Mouse (Mus musculus) kidney, embryonic 14.5 days (tissue): ENCODE measurements around the gene Hoxa3. TPM values are rescaled to one million over a fixed set of nuclear protein-coding genes. Genes with fewer than 3 reads are reported as not detected.
A peak's percentile ranks its signal among the peaks of the same experiment; 100 is the strongest.

ENCODE experiments used
- ATAC-seq: fragments of 200-750 bp; cut with Nextera tagmentation; 2 replicates; pipeline ENCODE4 v1.8.0; 2017; ENCODE audit warnings: moderate number of reproducible peaks, mild to moderate bottlenecking, moderate TSS enrichment, moderate library complexity; ENCODE audit not compliant: low FRiP score, low TSS enrichment
- H3K27ac ChIP-seq: fragments of 300-500 bp; sonication (generic); 2 replicates; pipeline ENCODE4 v1.5.1; 2014; ENCODE audit warnings: low read depth, mild to moderate bottlenecking, low read length, moderate library complexity, mixed read lengths
- H3K27me3 ChIP-seq: fragments of 300-500 bp; sonication (generic); 2 replicates; pipeline ENCODE4 v1.6.1; 2014; ENCODE audit warnings: mild to moderate bottlenecking, low read length; ENCODE audit not compliant: control insufficient read depth, insufficient read depth
- H3K36me3 ChIP-seq: fragments of 300-500 bp; sonication (generic); 2 replicates; pipeline ENCODE4 v1.6.1; 2014; ENCODE audit warnings: low read length, mixed read lengths; ENCODE audit not compliant: control insufficient read depth, insufficient read depth
- H3K4me1 ChIP-seq: fragments of 300-500 bp; sonication (generic); 2 replicates; pipeline ENCODE4 v1.6.1; 2014; ENCODE audit warnings: low read length, mixed read lengths; ENCODE audit not compliant: control insufficient read depth, insufficient read depth
- H3K4me2 ChIP-seq: fragments of 300-500 bp; sonication (generic); replicated peaks from 2 replicates; pipeline ENCODE4 v1.6.1; 2014; ENCODE audit warnings: low read depth, mild to moderate bottlenecking, low read length
- H3K4me3 ChIP-seq: fragments of 300-500 bp; sonication (generic); 2 replicates; pipeline ENCODE4 v1.5.1; 2014; ENCODE audit warnings: mild to moderate bottlenecking, low read length
- H3K9ac ChIP-seq: fragments of 300-500 bp; sonication (generic); 2 replicates; pipeline ENCODE4 v1.6.1; 2014; ENCODE audit warnings: low read depth, mild to moderate bottlenecking, low read length, moderate library complexity
- H3K9me3 ChIP-seq: fragments of 300-500 bp; sonication (generic); 2 replicates; pipeline ENCODE4 v1.6.1; 2016; ENCODE audit warnings: low read length; ENCODE audit not compliant: control insufficient read depth
- WGBS: fragments of 180-500 bp; shearing (Covaris S2); extraction: QIAGEN DNeasy Blood & Tissue Kit; methylation state at CpG from one replicate; pipeline ENCODE4 v1.1.7; 2014; 5-methylcytosine and 5-hydroxymethylcytosine counted together
- polyA plus RNA-seq: library from polyadenylated mRNA; unstranded; fragments of >200 nt; fragmentation: Nextera tagmentation; extraction: Ambion mirVana; gene quantifications from 2 replicates; pipeline ENCODE4 v1.2.1, GENCODE M21; 2014

Gene Hoxa3
- polyA plus RNA-seq, 1 experiment from 2014 or later: 13.6 TPM

DNA sequence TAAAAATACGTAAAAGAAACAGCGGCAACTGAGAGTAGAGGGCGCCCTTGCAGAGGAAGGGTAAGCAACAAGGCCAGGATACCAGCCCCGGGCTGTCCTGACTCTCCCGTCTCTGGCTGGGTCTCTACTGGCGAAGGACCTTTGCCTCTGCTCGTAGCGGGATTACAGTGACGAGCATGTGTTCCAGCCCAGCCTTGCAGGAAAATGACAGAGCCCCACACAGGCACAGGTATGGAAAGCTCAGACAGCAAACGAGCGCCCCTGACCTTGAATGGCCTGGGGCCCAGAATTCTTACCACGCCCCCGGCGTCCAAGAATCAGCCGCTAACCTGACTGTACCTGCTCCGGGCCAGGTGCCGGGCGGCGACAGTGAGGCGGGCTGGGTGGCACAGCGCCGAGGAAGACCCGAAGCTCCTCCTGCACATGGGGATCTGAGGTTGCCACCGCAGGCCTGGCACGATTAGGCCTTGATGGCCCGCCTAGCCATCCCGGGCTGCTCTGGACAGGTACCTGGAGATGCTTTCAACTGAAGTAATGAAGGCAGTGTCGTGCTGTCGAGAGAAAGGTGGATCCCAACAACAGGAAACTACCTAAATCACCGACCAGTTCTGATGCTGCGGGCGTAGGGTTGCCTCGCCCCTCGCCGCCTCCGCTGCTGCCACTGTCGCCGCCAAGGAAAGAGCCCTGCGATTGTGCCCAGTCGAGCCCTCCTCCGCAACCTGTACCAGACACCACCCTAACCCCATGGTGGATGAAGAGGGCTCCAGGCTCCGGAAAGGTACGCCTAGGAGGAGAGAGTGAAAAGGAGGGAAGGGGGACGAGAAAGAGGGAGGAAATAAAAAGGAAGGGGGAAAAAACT lies 16.7 kb upstream of the Hoxa3 start:
- WGBS: 1% methylated on average over 42 of the region's 44 CpGs
- no peak for ATAC-seq
- no peaks in the 10 kb centered on the region for H3K9me3 ChIP-seq
- 0 out of 2 replicates have a peak, but pooled peaks cover 12% of the 10 kb centered on the region for H3K27me3 ChIP-seq
- H3K27ac ChIP-seq: peak overlapping the region; percentile 96
- peak overlapping the region; percentile 94 for H3K9ac ChIP-seq
- H3K4me1 ChIP-seq: peaks cover 9% of the 10 kb centered on the region; the same call in 1 of the 2 replicates
- peaks cover 9% of the 10 kb centered on the region; the same call in 1 of the 2 replicates for H3K36me3 ChIP-seq
- H3K4me3 ChIP-seq: peak overlapping the region; percentile 64
- peak overlapping the region; percentile 97 for H3K4me2 ChIP-seq

DNA sequence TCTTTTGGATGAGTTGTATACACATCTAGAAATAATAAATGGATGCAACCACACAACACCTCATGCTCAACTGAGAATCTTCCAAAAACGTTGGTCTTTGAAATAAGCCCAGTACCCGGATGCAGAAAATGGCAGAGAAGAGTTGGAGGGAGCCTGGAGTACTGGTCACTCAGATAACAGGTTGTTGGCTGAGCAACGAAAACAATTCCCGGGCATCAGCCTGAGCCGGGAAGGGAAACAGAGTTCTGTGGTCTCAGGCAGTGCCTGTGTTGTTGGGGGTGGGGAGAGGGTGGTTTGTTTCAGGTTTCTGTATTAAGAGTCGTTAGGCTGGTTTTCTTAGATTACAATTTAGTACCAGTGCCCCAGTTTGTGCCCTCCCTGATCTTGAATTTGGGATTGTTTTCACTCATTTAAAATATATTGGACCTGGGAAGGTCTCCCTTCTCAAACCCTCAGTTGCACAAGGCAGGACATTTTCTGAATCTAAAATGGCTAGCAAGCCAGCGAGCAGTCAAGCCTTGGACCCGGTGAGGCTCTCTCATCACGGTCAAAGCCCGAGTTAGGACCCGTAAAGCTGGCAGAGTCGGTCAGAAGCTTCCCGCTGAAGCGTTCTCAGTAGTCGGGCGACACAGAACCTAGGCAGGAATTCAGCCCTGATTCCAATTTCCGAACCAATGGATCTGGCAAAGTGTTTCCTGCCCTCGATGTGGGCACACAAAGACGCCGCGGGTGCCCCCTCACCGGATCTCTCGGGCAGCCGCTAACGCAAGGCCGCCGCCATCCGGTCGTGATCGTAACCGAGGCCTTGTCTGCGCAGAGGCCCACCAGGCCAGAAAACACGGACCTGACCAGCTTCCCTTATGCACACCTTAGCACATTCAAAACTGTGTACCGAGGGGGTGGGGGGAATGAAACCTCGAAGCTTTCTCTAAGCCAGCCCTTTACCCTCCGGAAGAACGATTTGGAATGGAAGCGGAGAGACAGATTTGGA lies 15.6 kb upstream of the Hoxa3 start:
- Histone ChIP-seq H3K36me3 (peaks cover 16% of the 10 kb centered on the region; the same call in 1 of the 2 replicates), H3K4me2 (peak overlapping the region; percentile 97), H3K4me1 (peaks cover 9% of the 10 kb centered on the region; the same call in 1 of the 2 replicates), H3K27me3 (0 out of 2 replicates have a peak, but pooled peaks cover 4% of the 10 kb centered on the region), H3K27ac (peak overlapping the region; percentile 96), H3K9me3 (no peaks in the 10 kb centered on the region), H3K4me3 (peak overlapping the region; percentile 64), H3K9ac (peak overlapping the region; percentile 94)
- ATAC-seq: no peak
- under 1% methylated on average over 38 of the region's 38 CpGs for WGBS

DNA sequence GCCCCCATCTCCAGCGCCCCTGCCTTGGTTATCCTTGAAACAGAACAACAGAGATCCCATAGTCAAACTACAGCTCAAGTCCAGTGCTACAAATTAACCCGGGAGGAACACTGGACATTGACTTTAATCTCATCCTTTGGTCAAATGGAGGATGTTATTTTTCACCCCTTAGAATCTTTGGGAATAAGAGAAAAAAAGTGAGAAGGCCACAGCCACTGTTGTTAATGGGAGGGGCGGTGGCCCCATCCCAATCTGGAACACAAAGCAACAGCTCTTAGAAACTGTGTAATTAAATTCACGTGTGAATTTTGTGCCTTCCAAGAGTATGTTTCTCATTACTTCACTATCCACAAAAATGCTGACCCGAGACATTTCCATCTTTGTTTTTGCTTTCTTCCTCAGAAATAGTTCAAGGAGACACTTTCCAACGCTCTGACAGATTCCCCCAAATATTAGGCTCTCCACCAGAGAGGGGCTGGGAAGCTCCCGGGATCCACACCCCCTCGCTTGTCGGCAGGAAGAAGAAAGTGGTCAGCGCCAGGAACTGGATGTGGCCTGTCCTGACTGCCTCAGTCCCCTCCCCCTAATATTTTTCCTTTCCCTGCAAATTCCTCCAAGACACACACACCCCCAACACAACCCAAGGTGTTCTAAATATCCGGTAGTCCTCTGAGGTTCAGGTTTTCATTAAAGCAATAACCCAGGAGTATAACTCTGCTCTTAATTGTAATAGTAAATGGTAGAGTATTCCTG lies 14.5 kb upstream of the Hoxa3 start:
- Histone ChIP-seq H3K4me3 (peak overlapping the region; percentile 64), H3K27ac (peak overlapping the region; percentile 90), H3K9me3 (no peaks in the 10 kb centered on the region), H3K9ac (peak overlapping the region; percentile 87), H3K27me3 (0 out of 2 replicates have a peak, but pooled peaks cover 3% of the 10 kb centered on the region), H3K4me2 (peak overlapping the region; percentile 97), H3K4me1 (peaks cover 9% of the 10 kb centered on the region; the same call in 1 of the 2 replicates), H3K36me3 (peaks cover 19% of the 10 kb centered on the region; the same call in 1 of the 2 replicates)
- 2% methylated on average over 11 of the region's 11 CpGs for WGBS
- no peak for ATAC-seq

DNA sequence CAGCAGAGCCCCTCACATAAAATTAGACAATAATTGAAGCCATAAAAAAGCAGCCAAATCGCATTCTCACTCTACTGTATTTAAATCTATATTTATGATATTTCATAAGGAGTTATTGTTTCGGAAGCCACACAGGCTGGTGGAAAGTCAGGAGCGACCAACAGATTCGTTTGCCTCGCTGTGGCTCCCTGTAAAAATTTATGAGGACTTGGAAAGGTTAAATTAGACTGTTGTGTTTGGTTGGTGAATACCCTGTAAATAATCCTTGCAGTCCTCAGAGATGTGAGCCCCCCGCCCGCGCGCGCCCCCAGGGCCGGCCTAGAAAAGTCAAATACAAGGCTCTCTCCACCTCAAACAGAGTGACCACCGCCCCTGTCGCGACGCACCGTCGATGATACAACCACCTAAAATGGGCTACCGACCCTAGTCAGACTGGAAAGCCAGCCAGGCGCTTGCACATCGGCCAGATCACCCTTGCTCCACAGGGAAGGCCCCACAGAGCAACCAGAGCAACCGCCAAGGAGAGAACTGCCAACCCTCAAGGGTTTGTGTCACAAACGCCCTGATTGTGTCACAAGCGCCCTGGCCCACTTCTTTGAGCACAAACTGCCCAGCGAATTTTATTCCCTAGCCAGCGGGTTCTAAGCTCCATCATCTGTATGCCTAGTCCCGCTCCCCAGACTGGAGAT lies 13.6 kb upstream of the Hoxa3 start:
- peak; percentile 33 for ATAC-seq
- peaks cover 13% of the 10 kb centered on the region; the same call in 1 of the 2 replicates for H3K4me1 ChIP-seq
- H3K27ac ChIP-seq: peak overlapping the region; percentile 90
- WGBS: under 1% methylated on average over 26 of the region's 26 CpGs
- H3K36me3 ChIP-seq: peaks cover 19% of the 10 kb centered on the region; the same call in 1 of the 2 replicates
- peak overlapping the region; percentile 87 for H3K9ac ChIP-seq
- peak overlapping the region; percentile 64 for H3K4me3 ChIP-seq
- H3K27me3 ChIP-seq: 0 out of 2 replicates have a peak, but pooled peaks cover 7% of the 10 kb centered on the region
- peak overlapping the region; percentile 97 for H3K4me2 ChIP-seq
- no peaks in the 10 kb centered on the region for H3K9me3 ChIP-seq

DNA sequence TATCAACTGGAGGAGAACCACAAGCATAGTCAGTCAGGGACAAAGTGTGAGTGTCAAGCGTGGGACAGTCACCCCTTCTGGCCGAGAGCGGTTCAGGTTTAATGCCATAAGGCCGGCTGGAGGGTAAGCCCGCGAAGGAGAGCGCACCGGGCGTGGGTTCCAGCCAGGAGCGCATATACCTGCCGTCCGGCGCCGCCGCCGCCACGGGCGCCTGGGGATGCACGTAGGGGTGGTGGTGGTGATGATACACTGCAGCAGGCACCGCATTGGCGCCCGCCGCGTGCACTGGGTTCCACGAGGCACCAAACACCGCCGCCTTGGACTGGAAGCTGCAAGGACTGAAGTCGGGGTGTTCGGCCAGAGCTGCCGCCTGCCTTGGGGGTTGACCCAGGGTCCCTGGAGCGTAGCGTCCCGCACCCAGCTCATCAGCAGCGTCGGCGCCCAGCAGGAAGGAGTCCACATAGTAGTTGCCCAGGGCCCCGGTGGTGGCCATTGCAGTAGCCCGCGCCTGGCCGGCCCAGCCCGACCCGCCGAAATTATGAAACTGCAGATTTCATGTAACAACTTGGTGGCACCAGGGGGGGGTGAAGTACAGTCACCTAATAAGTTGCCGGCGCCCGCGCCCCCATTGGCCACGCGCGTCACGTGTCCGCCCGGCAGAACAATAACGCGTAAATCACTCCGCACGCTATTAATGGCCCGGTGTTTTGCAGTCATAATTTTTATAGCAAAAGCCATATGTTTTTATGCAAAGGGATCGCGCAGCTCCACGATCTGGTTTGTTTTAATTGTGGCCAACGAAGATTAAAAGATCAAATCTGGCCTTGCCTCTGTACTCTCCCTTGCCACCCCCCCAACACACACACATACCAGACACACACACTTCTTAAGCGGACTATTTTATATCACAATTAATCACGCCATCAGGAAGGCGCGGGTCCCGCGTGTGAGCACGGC lies 12.8 kb upstream of the Hoxa3 start:
- H3K9me3 ChIP-seq: no peaks in the 10 kb centered on the region
- peaks cover 13% of the 10 kb centered on the region; the same call in 1 of the 2 replicates for H3K4me1 ChIP-seq
- H3K36me3 ChIP-seq: peaks cover 19% of the 10 kb centered on the region; the same call in 1 of the 2 replicates
- peak overlapping the region; percentile 90 for H3K27ac ChIP-seq
- WGBS: under 1% methylated on average over 66 of the region's 69 CpGs
- H3K27me3 ChIP-seq: 0 out of 2 replicates have a peak, but pooled peaks cover 7% of the 10 kb centered on the region
- peak; percentile 57 for ATAC-seq
- peak overlapping the region; percentile 64 for H3K4me3 ChIP-seq
- peak overlapping the region; percentile 87 for H3K9ac ChIP-seq
- peak overlapping the region; percentile 97 for H3K4me2 ChIP-seq

DNA sequence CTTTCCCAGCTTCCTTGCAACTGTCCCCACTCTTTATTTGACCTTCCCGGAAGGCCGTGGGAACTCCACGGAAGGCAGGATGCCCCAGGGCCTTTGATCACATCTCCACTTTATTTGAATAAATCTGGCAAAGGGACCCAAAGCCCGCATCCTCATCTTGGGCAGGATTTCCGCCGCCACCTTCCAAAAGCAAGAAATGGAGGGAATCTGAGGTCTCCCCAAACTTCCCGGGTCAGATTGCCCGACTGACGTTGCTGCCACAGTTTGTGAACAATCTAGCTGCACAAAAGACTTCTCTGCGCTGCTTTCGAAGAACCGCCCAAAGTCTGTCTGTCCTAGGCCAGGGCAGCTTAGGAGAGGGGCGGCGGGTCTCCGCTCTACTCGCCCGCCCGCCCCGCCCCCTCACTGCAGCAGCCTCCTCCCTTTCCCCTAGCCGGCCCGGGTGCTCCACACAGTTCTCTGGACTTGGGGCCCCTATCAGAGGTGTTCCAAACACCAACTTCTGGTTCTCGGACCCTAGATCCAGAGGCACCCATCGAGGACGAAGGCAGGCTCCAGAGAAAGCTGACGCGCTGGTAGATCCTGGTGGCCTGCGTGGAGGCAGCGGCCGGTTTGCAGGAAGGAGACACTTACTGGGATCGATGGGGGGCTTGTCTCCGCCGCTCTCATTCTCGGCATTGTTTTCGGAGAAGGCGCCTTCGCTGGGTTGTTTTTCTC lies 11.9 kb upstream of the Hoxa3 start:
- ATAC-seq: no peak
- H3K27ac ChIP-seq: peak overlapping the region; percentile 90
- peaks cover 13% of the 10 kb centered on the region; the same call in 1 of the 2 replicates for H3K36me3 ChIP-seq
- peak overlapping the region; percentile 64 for H3K4me3 ChIP-seq
- 0 out of 2 replicates have a peak, but pooled peaks cover 9% of the 10 kb centered on the region for H3K27me3 ChIP-seq
- peak overlapping the region; percentile 97 for H3K4me2 ChIP-seq
- no peaks in the 10 kb centered on the region for H3K9me3 ChIP-seq
- peak overlapping the region; percentile 87 for H3K9ac ChIP-seq
- H3K4me1 ChIP-seq: peaks cover 21% of the 10 kb centered on the region; the same call in 1 of the 2 replicates
- WGBS: under 1% methylated on average over 36 of the region's 36 CpGs
